Mouse (Mus musculus) C2C12 (cell line): ENCODE measurements around the gene Adam29.

ENCODE experiments used
- MYOD1 ChIP-seq: IDR thresholded peaks from one replicate; pipeline ENCODE4 v1.6.1; 2011; ENCODE audit warnings: low read depth; ENCODE audit not compliant: control insufficient read depth, insufficient read length
- USF1 ChIP-seq: IDR thresholded peaks from one replicate; pipeline ENCODE4 v1.6.1; 2011; ENCODE audit warnings: low read depth, mild to moderate bottlenecking, control low read depth, moderate library complexity

GRCm38 (mm10) chr8:55939870-55940525 lies 33.2 kb upstream of the Adam29 start, which contains the start of gene Glra3:
- TF ChIP-seq MYOD1 = no peak
- no peak for TF ChIP-seq USF1
